Mouse (Mus musculus) kidney, adult 2 months (tissue): ENCODE data around the gene Nav1. TPM values are rescaled to one million over a fixed set of nuclear protein-coding genes. Genes with fewer than 3 reads are reported as not detected.

Experiments used
- DNase-seq: peaks from one replicate; pipeline ENCODE4 v3.0.0; 2021
- H3K27ac ChIP-seq: fragments of 200-500 bp; 2 replicates; pipeline ENCODE4 v1.5.1; 2012; ENCODE audit warnings: low read depth, low read length, control low read depth, inconsistent platforms; ENCODE audit not compliant: insufficient read depth
- H3K27me3 ChIP-seq: fragments of 200-500 bp; replicated peaks from 2 replicates; pipeline ENCODE4 v1.6.1; 2012; ENCODE audit warnings: mild to moderate bottlenecking, moderate library complexity, low read length, inconsistent platforms; ENCODE audit not compliant: control insufficient read depth, insufficient read depth
- H3K36me3 ChIP-seq: fragments of 200-500 bp; 2 replicates; pipeline ENCODE4 v1.6.1; 2012; ENCODE audit warnings: mild to moderate bottlenecking, moderate library complexity, low read length, inconsistent platforms; ENCODE audit not compliant: control insufficient read depth, insufficient read depth
- H3K4me1 ChIP-seq: fragments of 200-500 bp; 2 replicates; pipeline ENCODE4 v1.6.1; 2011; ENCODE audit warnings: low read length; ENCODE audit not compliant: control insufficient read depth, insufficient read depth
- H3K4me3 ChIP-seq: fragments of 200-500 bp; 2 replicates; pipeline ENCODE4 v1.5.1; 2011; ENCODE audit warnings: mild to moderate bottlenecking, low read depth, low read length, control low read depth; ENCODE audit not compliant: insufficient read depth
- CTCF ChIP-seq: fragments of 200-500 bp; conservative IDR thresholded peaks from 2 replicates; pipeline ENCODE4 v1.5.1; 2011; ENCODE audit warnings: low read depth, mild to moderate bottlenecking, control low read depth, low read length, moderate library complexity, mixed read lengths; ENCODE audit not compliant: insufficient read depth, insufficient read length
- POLR2A ChIP-seq: fragments of 200-500 bp; IDR thresholded peaks from one replicate; pipeline ENCODE4 v1.6.1; 2011; ENCODE audit warnings: low read depth, low read length, control low read depth
- WGBS: fragments of 180-500 bp; shearing (Covaris S2); methylation state at CpG from one replicate; pipeline ENCODE4 v1.1.7; 2018; 5-methylcytosine and 5-hydroxymethylcytosine counted together
- polyA plus RNA-seq: library from polyadenylated mRNA; depleted of rRNA; stranded (reverse); fragments of >200 nt; gene quantifications from 2 replicates; pipeline ENCODE4 v1.2.3, GENCODE M21; 2012

Nav1 gene
- polyA plus RNA-seq, 1 experiment: 7.1 TPM

GRCm38 (mm10) chr1:135531981-135532380 is 75.1 kb downstream of the Nav1 start:
- 75% methylated on average over 6 of the region's 6 CpGs for WGBS
- Histone ChIP-seq H3K4me3 (no peak overlapping the region), H3K36me3 (no peaks in the 10 kb centered on the region), H3K27ac (no peak overlapping the region), H3K27me3 (no peaks in the 10 kb centered on the region), H3K4me1 (no peaks in the 10 kb centered on the region)
- TF ChIP-seq POLR2A (no peak), CTCF (no peak)
- no peak for DNase-seq

- Histone ChIP-seq H3K4me1 (no peaks in the 10 kb centered on the region), H3K27ac (no peak overlapping the region), H3K36me3 (no peaks in the 10 kb centered on the region), H3K27me3 (no peaks in the 10 kb centered on the region), H3K4me3 (no peak overlapping the region)
- 71% methylated on average over 10 of the region's 10 CpGs for WGBS
- no peak for DNase-seq
- TF ChIP-seq CTCF (no peak), POLR2A (no peak)
These were observed 76.0 kb downstream of the Nav1 start for GRCm38 (mm10) chr1:135531081-135531480.

DNA sequence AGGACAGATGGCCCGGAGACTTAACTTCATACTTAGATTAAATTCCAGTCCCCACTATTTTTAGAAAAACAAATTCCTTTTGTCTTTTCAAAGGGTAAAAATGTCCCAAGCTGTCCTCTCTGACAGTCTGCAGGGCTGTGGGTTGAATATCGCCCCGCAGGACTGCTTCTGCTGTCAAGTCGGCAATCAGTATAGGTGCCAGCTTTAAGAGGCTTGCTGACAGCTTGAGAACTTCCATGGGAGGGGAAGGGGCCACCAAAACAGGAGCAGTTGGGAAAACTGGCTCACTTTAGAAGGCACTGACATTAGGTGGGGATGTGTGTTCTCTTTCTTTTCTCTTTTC is 82.6 kb downstream of the Nav1 start:
- H3K36me3 ChIP-seq: no peaks in the 10 kb centered on the region
- TF ChIP-seq CTCF (no peak), POLR2A (no peak)
- no peak overlapping the region for H3K4me3 ChIP-seq
- no peak overlapping the region for H3K27ac ChIP-seq
- 63% methylated on average over 4 of the region's 4 CpGs for WGBS
- no peaks in the 10 kb centered on the region for H3K4me1 ChIP-seq
- H3K27me3 ChIP-seq: no peaks in the 10 kb centered on the region
- no peak for DNase-seq

- WGBS: 55% methylated on average over 12 of the region's 12 CpGs
- H3K27me3 ChIP-seq: no peaks in the 10 kb centered on the region
- no peak for TF ChIP-seq POLR2A
- no peak for TF ChIP-seq CTCF
- DNase-seq: no peak
- no peaks in the 10 kb centered on the region for H3K4me1 ChIP-seq
- no peak overlapping the region; the same call in 1 of the 2 replicates for H3K27ac ChIP-seq
- H3K4me3 ChIP-seq: no peak overlapping the region
- H3K36me3 ChIP-seq: no peaks in the 10 kb centered on the region
These were observed 83.1 kb downstream of the Nav1 start for GRCm38 (mm10) chr1:135523780-135524517.

- WGBS: 82% methylated on average over 2 of the region's 2 CpGs
- DNase-seq: no peak
- Histone ChIP-seq H3K4me3 (no peak overlapping the region), H3K27me3 (no peaks in the 10 kb centered on the region), H3K27ac (no peak overlapping the region), H3K36me3 (no peaks in the 10 kb centered on the region), H3K4me1 (no peaks in the 10 kb centered on the region)
- TF ChIP-seq POLR2A (no peak), CTCF (no peak)
These were observed 83.8 kb downstream of the Nav1 start for GRCm38 (mm10) chr1:135523344-135523743.

DNA sequence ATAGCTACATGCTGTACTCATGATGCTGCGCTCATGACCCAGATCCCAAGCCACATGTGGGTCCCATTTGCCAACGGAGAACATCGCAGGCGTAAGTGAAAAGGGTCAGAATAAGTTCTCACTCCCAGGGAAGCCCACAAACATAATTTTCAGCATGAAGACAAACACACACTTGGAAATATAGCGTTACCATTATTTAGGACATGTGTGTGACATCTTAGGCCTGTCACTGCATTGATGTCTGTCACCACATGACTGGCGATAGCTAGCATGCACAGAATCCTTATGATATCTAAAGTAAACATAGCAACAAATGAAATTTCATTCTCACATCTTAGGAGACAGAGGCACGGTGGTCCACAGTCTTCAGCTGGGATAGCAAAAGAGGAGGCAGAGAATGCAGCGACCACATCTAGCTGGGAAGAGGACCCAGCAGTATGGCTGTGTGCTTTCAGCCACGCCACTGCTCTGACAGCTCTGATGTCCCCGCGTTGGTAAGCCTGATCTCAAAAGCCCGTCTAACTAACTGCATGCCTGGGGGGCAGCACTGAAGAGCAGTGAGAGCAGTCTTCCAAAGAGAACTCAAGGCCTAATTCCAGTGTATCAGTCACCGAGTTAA is 86.4 kb downstream of the Nav1 start:
- no peak overlapping the region for H3K4me3 ChIP-seq
- TF ChIP-seq CTCF (no peak), POLR2A (no peak)
- H3K4me1 ChIP-seq: no peaks in the 10 kb centered on the region
- no peaks in the 10 kb centered on the region for H3K36me3 ChIP-seq
- DNase-seq: no peak
- WGBS: 89% methylated on average over 13 of the region's 13 CpGs
- no peak overlapping the region for H3K27ac ChIP-seq
- H3K27me3 ChIP-seq: no peaks in the 10 kb centered on the region

DNA sequence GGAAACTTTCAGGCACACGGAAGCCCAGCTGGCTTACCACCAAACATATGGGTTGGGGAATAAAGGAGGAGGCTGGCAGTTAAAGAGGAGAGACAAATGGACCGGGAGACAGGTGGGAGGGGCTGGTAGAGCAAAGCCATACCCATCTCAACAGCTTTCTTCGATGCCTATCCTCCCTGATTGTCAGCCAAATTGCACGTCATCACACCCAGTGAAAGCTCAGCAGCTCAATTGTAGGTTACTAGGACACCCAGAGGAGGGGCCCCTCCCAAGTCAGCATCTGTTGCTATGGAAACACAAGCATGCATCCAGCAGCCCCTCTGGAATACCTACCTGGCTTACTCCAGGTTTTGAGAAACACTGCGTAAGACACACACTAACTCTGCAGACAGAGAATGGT is 88.4 kb downstream of the Nav1 start:
- no peak for DNase-seq
- H3K4me3 ChIP-seq: no peak overlapping the region
- 46% methylated on average over 5 of the region's 5 CpGs for WGBS
- no peak for TF ChIP-seq POLR2A
- TF ChIP-seq CTCF: no peak
- H3K36me3 ChIP-seq: no peaks in the 10 kb centered on the region
- no peaks in the 10 kb centered on the region for H3K4me1 ChIP-seq
- H3K27me3 ChIP-seq: no peaks in the 10 kb centered on the region
- no peak overlapping the region for H3K27ac ChIP-seq

GRCm38 (mm10) chr1:135517469-135517868 is 89.6 kb downstream of the Nav1 start:
- H3K27me3 ChIP-seq: no peaks in the 10 kb centered on the region
- DNase-seq: no peak
- no peaks in the 10 kb centered on the region for H3K4me1 ChIP-seq
- H3K36me3 ChIP-seq: no peaks in the 10 kb centered on the region
- TF ChIP-seq POLR2A: no peak
- no peak for TF ChIP-seq CTCF
- H3K27ac ChIP-seq: no peak overlapping the region
- 84% methylated on average over 6 of the region's 6 CpGs for WGBS
- H3K4me3 ChIP-seq: no peak overlapping the region
